Mouse (Mus musculus): ENCODE measurements around the gene 2310007B03Rik.

2310007B03Rik gene

DNA sequence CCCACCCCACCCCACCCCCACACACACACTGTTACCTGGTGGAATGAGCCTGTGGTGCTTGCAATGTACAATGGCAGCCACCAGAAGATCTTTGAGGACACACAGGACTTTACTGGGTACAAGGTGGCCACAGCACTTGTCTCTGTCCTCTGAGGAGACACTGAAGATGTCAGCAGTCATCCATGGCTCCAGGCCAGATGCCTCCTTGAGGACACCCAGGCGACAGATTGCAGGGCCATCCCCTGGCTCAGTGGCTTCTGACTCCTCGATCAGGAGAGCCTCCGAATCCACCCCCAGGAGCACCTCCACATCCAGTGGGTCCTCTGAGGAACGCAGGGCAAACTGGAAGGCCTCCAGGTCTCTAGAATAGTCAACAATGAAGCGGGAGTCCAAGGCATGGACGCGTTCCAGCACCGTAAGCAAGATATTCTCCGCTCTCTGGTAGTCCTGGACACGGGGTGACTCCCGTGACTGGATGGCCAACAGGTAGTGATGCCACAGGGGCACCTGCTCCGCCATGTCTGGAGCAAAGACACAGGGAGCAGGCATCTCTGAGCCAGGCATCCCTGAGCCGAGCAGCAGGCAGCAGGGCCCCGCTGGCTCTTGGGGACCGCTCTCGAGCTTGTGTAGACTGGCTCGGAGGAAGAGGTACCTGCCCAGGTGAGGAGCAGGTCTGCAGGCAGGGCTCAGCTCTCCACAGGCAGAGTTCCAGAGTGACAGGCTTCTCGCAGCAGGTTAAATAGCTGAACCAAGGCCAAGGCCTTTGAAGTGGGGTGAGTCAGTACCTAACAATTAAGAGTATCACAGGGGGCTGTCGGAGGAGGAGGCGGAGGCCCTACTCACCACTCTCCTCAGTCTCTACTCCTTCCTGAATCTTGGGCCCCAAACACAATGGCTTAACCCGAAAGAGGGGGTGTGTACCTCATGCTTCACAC is 915 bp downstream of the 2310007B03Rik start:
- no peak for DNase-seq (ENCODE audit: low spot score in 2 of 2)

DNA sequence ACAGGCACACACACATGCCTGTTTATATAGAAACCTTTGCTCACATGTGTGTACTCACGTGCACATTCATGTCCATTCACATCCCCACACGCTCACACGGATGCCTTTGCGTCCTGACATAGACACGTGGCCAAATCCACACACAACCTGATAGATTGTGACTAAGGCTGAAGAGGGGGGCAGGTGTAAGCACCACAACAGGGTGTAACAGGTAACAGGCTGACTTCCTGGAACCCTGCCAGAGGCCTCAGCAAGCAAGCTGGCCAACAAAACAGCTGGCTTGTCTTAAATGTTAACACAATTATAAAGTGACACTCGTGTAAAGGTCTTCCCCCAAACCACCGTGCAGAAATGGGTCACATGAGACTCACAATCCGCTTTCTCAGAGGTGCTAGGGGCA is 1.8 kb downstream of the 2310007B03Rik start:
- DNase-seq (ENCODE audit: low spot score in 2 of 2): no peak

GRCm38 (mm10) chr1:93157566-93157965 is 3.2 kb downstream of the 2310007B03Rik start:
- no peak for DNase-seq (ENCODE audit: low spot score in 2 of 2)

DNA sequence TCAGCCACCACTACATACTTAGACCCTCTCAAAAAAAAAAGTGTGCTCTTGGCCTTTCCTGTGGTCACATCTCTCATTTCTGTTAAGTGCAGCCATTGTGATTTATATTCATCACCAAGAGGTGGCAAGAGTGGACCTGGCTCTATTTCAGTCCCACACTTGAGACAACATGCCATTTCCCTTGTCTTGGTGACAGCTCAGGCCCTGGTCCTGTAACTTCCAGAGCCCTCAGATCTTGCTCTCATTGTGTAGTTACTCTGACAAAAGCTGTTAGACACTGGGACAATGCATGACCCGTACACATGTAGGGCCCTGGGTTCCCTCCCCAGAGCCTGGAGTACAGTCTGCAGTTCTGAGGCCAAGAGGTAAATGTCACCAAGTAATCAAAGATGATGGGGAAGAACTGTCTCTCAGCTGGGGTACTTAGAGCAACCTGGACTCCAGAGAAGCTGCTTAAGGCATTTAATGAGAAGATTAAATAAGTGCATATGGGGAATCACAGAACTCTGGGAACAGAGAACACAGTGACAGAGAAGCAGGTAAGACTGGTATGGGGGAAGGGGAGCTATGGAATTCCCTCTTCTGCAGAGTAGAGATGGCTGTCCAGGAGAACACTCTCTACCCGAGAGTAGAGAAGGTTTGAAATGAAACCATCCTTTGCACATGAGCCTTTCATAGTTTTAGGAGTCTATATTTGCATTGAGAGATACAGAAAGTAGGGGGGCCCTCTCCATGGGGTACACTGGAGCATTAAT is 9.7 kb downstream of the 2310007B03Rik start:
- DNase-seq (ENCODE audit: low spot score in 2 of 2): no peak

DNA sequence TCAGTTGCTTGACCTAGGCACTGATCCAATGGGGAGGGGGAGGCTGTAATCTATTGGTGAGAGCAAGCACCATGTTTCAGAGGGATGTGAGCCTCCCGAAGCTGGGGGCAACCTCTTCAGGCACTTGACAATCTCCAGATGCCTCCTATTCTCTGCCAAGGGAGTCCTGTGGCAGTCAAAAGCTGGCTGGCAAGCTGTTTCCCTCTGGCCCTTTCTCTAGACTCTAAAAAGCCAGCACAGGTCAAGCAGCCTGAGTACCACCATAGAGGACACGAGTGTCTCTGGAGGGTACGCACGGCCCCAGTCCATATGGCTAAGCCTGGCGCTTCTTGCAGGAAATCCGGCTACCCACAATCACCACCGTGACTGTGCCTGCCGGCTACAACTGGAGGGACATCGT is 16.6 kb downstream of the 2310007B03Rik start:
- no peak for DNase-seq (ENCODE audit: low spot score in 2 of 2)

- DNase-seq (ENCODE audit: low spot score in 2 of 2): no peak
These were observed 17.9 kb downstream of the 2310007B03Rik start for GRCm38 (mm10) chr1:93142871-93143270.

GRCm38 (mm10) chr1:93139713-93140112 is 21.0 kb downstream of the 2310007B03Rik start:
- no peak for DNase-seq (ENCODE audit: low spot score in 2 of 2)

DNA sequence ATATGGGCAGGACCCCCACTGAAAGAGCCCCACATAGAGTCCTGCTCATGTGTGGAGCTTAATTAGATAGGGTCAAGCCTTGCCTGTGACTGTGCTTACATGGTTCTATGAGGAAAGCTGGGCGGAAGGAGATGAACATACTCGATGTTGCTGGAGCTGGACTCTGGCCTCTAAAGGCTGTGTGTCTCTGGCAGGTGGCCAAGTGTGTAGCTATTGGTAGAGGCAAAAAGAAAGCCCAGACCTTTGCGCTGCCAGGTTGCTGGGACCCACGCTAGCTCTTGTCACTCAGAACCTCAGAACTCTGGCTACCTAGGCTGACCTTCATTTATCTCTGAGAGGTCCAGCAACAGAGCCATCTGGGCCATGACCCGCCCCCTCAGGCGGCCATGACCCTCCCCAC is 22.2 kb downstream of the 2310007B03Rik start:
- DNase-seq (ENCODE audit: low spot score in 2 of 2): no peak

- DNase-seq (ENCODE audit: low spot score in 2 of 2): no peak
These were observed 25.7 kb downstream of the 2310007B03Rik start, which contains the start of gene Agxt for GRCm38 (mm10) chr1:93135036-93135526. Gene Agxt, plus strand, starts transcription at chr1:93135240.

GRCm38 (mm10) chr1:93132676-93133075 is 28.1 kb downstream of the 2310007B03Rik start:
- no peak for DNase-seq (ENCODE audit: low spot score in 2 of 2)

- DNase-seq (ENCODE audit: low spot score in 2 of 2): no peak
These were observed 30.3 kb downstream of the 2310007B03Rik start for GRCm38 (mm10) chr1:93130242-93130983.

DNA sequence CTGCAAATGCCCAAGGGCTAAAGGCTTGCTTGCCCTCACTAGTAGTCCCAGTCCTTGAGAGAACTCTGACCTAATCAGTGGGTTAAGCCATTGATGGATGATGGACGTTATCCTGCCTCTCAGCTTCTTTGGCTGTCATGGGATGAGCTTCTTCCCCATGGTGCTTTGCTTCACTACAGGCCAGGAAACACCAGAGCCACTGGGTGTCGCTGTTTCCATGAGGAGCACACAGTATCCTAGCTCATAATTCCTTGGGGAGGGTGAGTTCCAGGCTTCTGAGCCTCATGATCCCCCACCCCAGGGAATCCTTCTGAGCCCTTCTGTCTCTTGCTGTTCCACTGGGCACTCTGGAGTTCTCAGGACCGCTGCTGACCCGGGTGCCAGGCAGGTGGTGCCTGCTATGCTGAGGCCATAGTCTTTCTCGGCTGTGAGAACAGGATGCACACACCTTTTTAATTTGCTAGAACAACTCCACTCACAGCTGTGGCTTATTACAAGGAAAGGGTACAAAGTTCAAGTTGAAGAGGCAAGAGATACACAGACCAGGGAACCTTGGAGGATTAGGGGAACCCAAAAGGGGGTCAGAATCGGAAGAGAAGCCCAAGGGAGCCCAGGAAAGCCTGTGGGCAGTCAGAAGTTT is 31.9 kb downstream of the 2310007B03Rik start:
- DNase-seq (ENCODE audit: low spot score in 2 of 2): no peak

GRCm38 (mm10) chr1:93128209-93128608 is 32.5 kb downstream of the 2310007B03Rik start:
- no peak for DNase-seq (ENCODE audit: low spot score in 2 of 2)

DNA sequence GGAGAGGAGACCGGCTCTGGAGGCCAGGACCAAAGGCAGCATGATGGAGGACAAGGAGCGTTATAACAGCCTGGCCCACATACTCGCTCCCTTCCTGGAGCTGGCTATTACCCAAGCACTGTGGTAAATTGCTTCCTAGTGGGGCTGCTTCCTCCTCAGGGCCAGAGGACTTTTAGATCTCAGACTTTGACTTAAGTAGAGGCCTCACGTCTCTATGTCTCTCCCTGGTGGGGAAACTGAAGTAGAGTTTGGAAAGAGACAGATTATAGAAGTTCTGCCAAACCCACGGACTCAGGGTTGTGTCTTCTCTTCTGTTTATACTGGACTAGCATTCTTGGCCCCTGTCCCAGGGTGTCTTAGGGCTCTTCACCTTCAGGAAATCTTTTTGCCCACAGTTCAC is 35.5 kb downstream of the 2310007B03Rik start:
- no peak for DNase-seq (ENCODE audit: low spot score in 2 of 2)

- no peak for DNase-seq (ENCODE audit: low spot score in 2 of 2)
These were observed 36.7 kb downstream of the 2310007B03Rik start for GRCm38 (mm10) chr1:93124066-93124465.

- DNase-seq (ENCODE audit: low spot score in 2 of 2): no peak
These were observed 37.4 kb downstream of the 2310007B03Rik start for GRCm38 (mm10) chr1:93123179-93123854.

GRCm38 (mm10) chr1:93118816-93119215 is 41.9 kb downstream of the 2310007B03Rik start:
- no peak for DNase-seq (ENCODE audit: low spot score in 2 of 2)

DNA sequence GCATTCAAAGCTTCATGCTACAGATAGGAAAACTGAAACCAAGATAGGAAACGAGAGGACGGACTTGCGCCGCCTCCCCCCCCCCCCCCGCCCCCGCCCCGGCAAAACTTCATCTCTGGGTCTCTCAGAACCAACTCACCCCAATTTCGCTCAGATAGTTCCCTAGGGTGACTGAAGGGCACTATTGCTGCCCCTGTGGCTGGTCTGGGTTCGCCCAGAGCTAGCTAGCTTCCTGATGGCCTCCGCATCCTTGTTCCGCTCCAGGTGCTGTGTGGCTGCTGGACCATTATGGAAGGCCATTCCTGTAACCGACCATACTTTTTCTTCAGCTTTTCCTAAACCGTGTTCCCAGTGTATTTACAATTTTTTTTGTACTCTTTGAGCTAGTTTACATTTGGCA is 45.3 kb downstream of the 2310007B03Rik start:
- no peak for DNase-seq (ENCODE audit: low spot score in 2 of 2)

GRCm38 (mm10) chr1:93114713-93115463 is 45.9 kb downstream of the 2310007B03Rik start:
- peak; percentile 8 to 14 for DNase-seq (ENCODE audit: low spot score in 2 of 2)

- DNase-seq (ENCODE audit: low spot score in 2 of 2): no peak
These were observed 58.0 kb downstream of the 2310007B03Rik start for GRCm38 (mm10) chr1:93102700-93103099.
